Mouse (Mus musculus) brain, embryonic 14.5 days (tissue): ENCODE results near the gene Rgs7bp.

Experiments
- CTCF ChIP-seq: fragments of 200-500 bp; IDR thresholded peaks from 2 replicates; pipeline ENCODE4 v1.5.1; 2012; ENCODE audit warnings: inconsistent platforms, mild to moderate bottlenecking, moderate library complexity, borderline replicate concordance; ENCODE audit not compliant: insufficient read depth, insufficient read length; ENCODE audit errors: extremely low read depth
- POLR2A ChIP-seq: fragments of 200-500 bp; IDR thresholded peaks from 2 replicates; pipeline ENCODE4 v1.6.1; 2012; ENCODE audit warnings: mild to moderate bottlenecking, inconsistent platforms, borderline replicate concordance; ENCODE audit not compliant: poor library complexity, insufficient read depth, insufficient read length, severe bottlenecking; ENCODE audit errors: extremely low read depth

DNA sequence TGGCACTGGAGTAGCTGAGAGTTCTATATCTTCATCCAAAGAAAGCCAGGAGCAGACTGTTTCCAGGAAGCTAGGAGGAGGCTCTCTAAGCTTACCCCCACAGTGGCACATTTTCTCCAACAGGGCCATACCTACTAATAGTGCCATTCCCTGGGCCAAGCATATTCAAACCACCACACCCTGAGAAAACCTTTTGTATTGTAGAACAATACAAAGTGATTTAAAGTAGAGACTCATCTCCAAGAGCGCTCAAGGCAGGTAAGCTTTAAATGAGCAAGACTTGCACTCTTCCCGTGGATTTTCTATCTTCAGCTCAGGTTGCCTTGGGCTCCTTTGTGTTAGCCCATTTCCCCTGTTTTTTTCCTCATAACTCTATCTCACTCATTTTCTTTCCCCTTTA is 118.1 kb downstream of the Rgs7bp start:
- no peak for TF ChIP-seq CTCF
- TF ChIP-seq POLR2A = no peak
